Mouse (Mus musculus) CH12.LX (cell line): ENCODE measurements around the gene Pced1b. TPM values are rescaled to one million over a fixed set of nuclear protein-coding genes. Genes with fewer than 3 reads are reported as not detected.

Experiments used
- DNase-seq: peaks from one replicate; pipeline ENCODE4 v3.0.0-alpha.2; 2013; ENCODE audit errors: extremely low read depth
- H3K27ac ChIP-seq: 2 replicates; pipeline ENCODE4 v1.5.1; 2012; ENCODE audit warnings: low read depth, mild to moderate bottlenecking, control low read depth, moderate library complexity; ENCODE audit not compliant: insufficient read depth
- H3K27me3 ChIP-seq: replicated peaks from 2 replicates; pipeline ENCODE3; 2012; ENCODE audit warnings: inconsistent platforms
- H3K36me3 ChIP-seq, 2 experiments: replicated peaks in 1 of 2; 2 replicates each; pipeline versions ENCODE3 to v1.6.1; 2012; ENCODE audit warnings: inconsistent platforms in 1 of 2, low read length in 1 of 2, mild to moderate bottlenecking in 1 of 2, mixed read lengths in 1 of 2, moderate library complexity in 1 of 2; ENCODE audit not compliant: control insufficient read depth in 1 of 2, insufficient read depth in 1 of 2
- H3K4me1 ChIP-seq, 2 experiments: 2 replicates each; pipeline ENCODE4 v1.6.1; 2012; ENCODE audit warnings: inconsistent platforms in 1 of 2, moderate library complexity in 1 of 2; ENCODE audit not compliant: insufficient read depth in 2 of 2, control insufficient read depth in 1 of 2
- H3K4me2 ChIP-seq: 2 replicates; pipeline ENCODE4 v1.6.1; 2012; ENCODE audit warnings: low read depth, mild to moderate bottlenecking, control low read depth; ENCODE audit not compliant: poor library complexity, insufficient read depth, severe bottlenecking
- H3K4me3 ChIP-seq, 3 experiments: fragments of 150-350 bp in 1 of 3; sonication (generic) in 1 of 3; replicated peaks in 1 of 3; 2 replicates each; pipeline versions ENCODE3 to v1.5.1; 2011 to 2012; ENCODE audit warnings: low read depth in 2 of 3, low read length in 2 of 3, mild to moderate bottlenecking in 2 of 3, moderate library complexity in 2 of 3, control low read depth in 1 of 3, improper control_type of control experiment in 1 of 3, inconsistent platforms in 1 of 3, mixed read lengths in 1 of 3; ENCODE audit not compliant: poor library complexity in 1 of 3
- H3K79me2 ChIP-seq: replicated peaks from 2 replicates; pipeline ENCODE4 v1.6.1; 2012; ENCODE audit warnings: mild to moderate bottlenecking, moderate library complexity; ENCODE audit not compliant: control insufficient read depth, poor library complexity, insufficient read depth, severe bottlenecking; ENCODE audit errors: extremely low read depth
- H3K9ac ChIP-seq: 2 replicates; pipeline ENCODE4 v1.6.1; 2012; ENCODE audit warnings: low read depth, mild to moderate bottlenecking, control low read depth, moderate library complexity; ENCODE audit not compliant: insufficient read depth
- H3K9me3 ChIP-seq: replicated peaks from 2 replicates; pipeline ENCODE3; 2012; ENCODE audit warnings: low read length, inconsistent platforms, mixed read lengths
- GABPA ChIP-seq: IDR thresholded peaks from 2 replicates; pipeline ENCODE4 v1.6.1; 2012; ENCODE audit warnings: low read depth, low read length, improper control_type of control experiment, inconsistent platforms; ENCODE audit not compliant: insufficient replicate concordance
- HCFC1 ChIP-seq: IDR thresholded peaks from 2 replicates; pipeline ENCODE4 v1.6.1; 2012; ENCODE audit warnings: low read depth, mild to moderate bottlenecking, inconsistent platforms, low read length, improper control_type of control experiment
- IRF4 ChIP-seq: IDR thresholded peaks from 2 replicates; pipeline ENCODE4 v1.6.1; 2014; ENCODE audit warnings: low read depth, mild to moderate bottlenecking, inconsistent platforms, low read length, improper control_type of control experiment
- JUN ChIP-seq: IDR thresholded peaks from 2 replicates; pipeline ENCODE4 v1.6.1; 2011; ENCODE audit warnings: low read depth, mild to moderate bottlenecking, low read length, improper control_type of control experiment, moderate library complexity; ENCODE audit not compliant: insufficient read depth
- KAT2A ChIP-seq: IDR thresholded peaks from 2 replicates; pipeline ENCODE4 v1.6.1; 2012; ENCODE audit warnings: low read length, improper control_type of control experiment, inconsistent platforms; ENCODE audit not compliant: insufficient replicate concordance
- MAX ChIP-seq: IDR thresholded peaks from 2 replicates; pipeline ENCODE4 v1.6.1; 2011; ENCODE audit warnings: low read length, improper control_type of control experiment
- MXI1 ChIP-seq: IDR thresholded peaks from 2 replicates; pipeline ENCODE4 v1.6.1; 2011; ENCODE audit warnings: mild to moderate bottlenecking, low read depth, low read length, improper control_type of control experiment
- NELFE ChIP-seq: IDR thresholded peaks from 2 replicates; pipeline ENCODE4 v1.6.1; 2011; ENCODE audit warnings: low read depth, low read length, improper control_type of control experiment
- PAX5 ChIP-seq: IDR thresholded peaks from 2 replicates; pipeline ENCODE4 v1.6.1; 2012; ENCODE audit warnings: low read length, inconsistent platforms, mixed read lengths
- POLR2A ChIP-seq: IDR thresholded peaks from 2 replicates; pipeline ENCODE4 v1.6.1; 2011; ENCODE audit warnings: low read depth, mild to moderate bottlenecking, improper control_type of control experiment, low read length
- SIN3A ChIP-seq: IDR thresholded peaks from 2 replicates; pipeline ENCODE4 v1.6.1; 2012; ENCODE audit warnings: low read length, improper control_type of control experiment, inconsistent platforms
- UBTF ChIP-seq: IDR thresholded peaks from 2 replicates; pipeline ENCODE4 v1.6.1; 2012; ENCODE audit warnings: low read depth, mild to moderate bottlenecking, inconsistent platforms, low read length, improper control_type of control experiment, moderate library complexity
- USF1 ChIP-seq: IDR thresholded peaks from 2 replicates; pipeline ENCODE4 v1.6.1; 2014; ENCODE audit warnings: low read depth, mild to moderate bottlenecking, inconsistent platforms, low read length, improper control_type of control experiment
- USF2 ChIP-seq: conservative IDR thresholded peaks from 2 replicates; pipeline ENCODE4 v1.6.1; 2011; ENCODE audit warnings: low read depth, low read length, improper control_type of control experiment
- ZKSCAN1 ChIP-seq: IDR thresholded peaks from 2 replicates; pipeline ENCODE4 v1.6.1; 2012; ENCODE audit warnings: low read depth, inconsistent platforms, low read length, improper control_type of control experiment, borderline replicate concordance
- ZNF384 ChIP-seq: IDR thresholded peaks from 2 replicates; pipeline ENCODE4 v1.6.1; 2012; ENCODE audit warnings: low read depth, low read length, improper control_type of control experiment, inconsistent platforms
- dilution Hi-C: fragments of 300-500 bp; cut with MboI; formaldehyde crosslinking; loops from 2 replicates; pipeline ENCODE4 v1.14.3; 2020; ENCODE audit warnings: low sequenced_read_pairs; ENCODE audit not compliant: extremely low pct_unique_long_range_greater_than_20kb, extremely low pct_ligation_motif_present
- in situ Hi-C: fragments of 300-500 bp; cut with MboI; formaldehyde crosslinking; loops from 3 replicates; pipeline ENCODE4 v1.14.3; 2019; ENCODE audit warnings: low sequenced_read_pairs, low pct_ligation_motif_present, low pct_unique_long_range_greater_than_20kb, mixed read lengths
- polyA plus RNA-seq: library from polyadenylated mRNA; unstranded; fragments of >175 nt; gene quantifications from 2 replicates; pipeline ENCODE4 v1.2.1, GENCODE M21; 2012; ENCODE audit warnings: low read depth; ENCODE audit not compliant: insufficient read length
- total RNA-seq, 2 experiments: library from RNA; depleted of rRNA; stranded (reverse); fragments of 300-350 nt in 1 of 2; fragments of >200 nt in 1 of 2; gene quantifications; 2 replicates each; pipeline ENCODE4 v1.2.3; 2012 to 2014

Gene Pced1b
- total and polyA plus RNA-seq, 3 experiments, result 12.3 to 44.2 (median 21.1) TPM

- no peak for DNase-seq
- no peak overlapping the region for H3K27ac ChIP-seq
- H3K4me3 ChIP-seq, result no peak overlapping the region
- H3K4me2 ChIP-seq, result no peak overlapping the region
- dilution Hi-C loops, result no loop called here
- peaks cover 0 to 56% of the 10 kb centered on the region in 2 experiments; a peak in 2 of 4 replicates for H3K4me1 ChIP-seq
- H3K27me3 ChIP-seq, result no peaks in the 10 kb centered on the region
- in situ Hi-C loops, result no loop called here
- no peak overlapping the region for H3K9ac ChIP-seq
- no peak for TF ChIP-seq JUN
- TF ChIP-seq, all 38 proteins: peak for 0
- Histone ChIP-seq H3K36me3 (no peaks in the 10 kb centered on the region), H3K9me3 (peaks cover 3% of the 10 kb centered on the region), H3K79me2 (no peaks in the 10 kb centered on the region)
Measured at GRCm38 (mm10) chr15:97342945-97343344, 96.0 kb downstream of the Pced1b start.

- Histone ChIP-seq H3K4me3 (no peak overlapping the region), H3K9ac (no peak overlapping the region), H3K79me2 (no peaks in the 10 kb centered on the region), H3K9me3 (peaks cover 3% of the 10 kb centered on the region), H3K27ac (no peak overlapping the region), H3K4me2 (no peak overlapping the region), H3K4me1 (peaks cover 0 to 52% of the 10 kb centered on the region in 2 experiments; a peak in 2 of 4 replicates), H3K27me3 (no peaks in the 10 kb centered on the region), H3K36me3 (no peaks in the 10 kb centered on the region)
- dilution Hi-C loops (no loop called here), in situ Hi-C loops (no loop called here)
- DNase-seq, result no peak
- no peak for TF ChIP-seq USF1
- TF ChIP-seq USF2, result no peak
- TF ChIP-seq ZNF384, result no peak
- TF ChIP-seq HCFC1, result no peak
- no peak for TF ChIP-seq ZKSCAN1
- TF ChIP-seq UBTF, result no peak
- TF ChIP-seq SIN3A, result no peak
- TF ChIP-seq GABPA, result no peak
- TF ChIP-seq MXI1, result no peak
- no peak for TF ChIP-seq MAX
- no peak for TF ChIP-seq NELFE
- no peak for TF ChIP-seq KAT2A
- TF ChIP-seq JUN, result no peak
Measured at GRCm38 (mm10) chr15:97343921-97344320, 97.0 kb downstream of the Pced1b start.

GRCm38 (mm10) chr15:97345110-97345509, 98.2 kb downstream of the Pced1b start:
- no peak for DNase-seq
- Histone ChIP-seq H3K27me3 (no peaks in the 10 kb centered on the region), H3K4me2 (no peak overlapping the region), H3K36me3 (no peaks in the 10 kb centered on the region), H3K4me1 (peaks cover 0 to 52% of the 10 kb centered on the region in 2 experiments; a peak in 2 of 4 replicates), H3K4me3 (no peak overlapping the region), H3K9me3 (peaks cover 3% of the 10 kb centered on the region), H3K79me2 (no peaks in the 10 kb centered on the region), H3K27ac (no peak overlapping the region), H3K9ac (no peak overlapping the region)
- TF ChIP-seq USF1 (no peak), PAX5 (no peak), ZNF384 (no peak), SIN3A (no peak), MXI1 (no peak), HCFC1 (no peak), POLR2A (no peak), JUN (no peak), IRF4 (no peak)
- in situ Hi-C loops (no loop called here), dilution Hi-C loops (no loop called here)
